Mouse (Mus musculus) monocyte, adult 5-6 weeks (primary cell): Measurements from ENCODE around the gene Btbd11. TPM values are rescaled to one million over a fixed set of nuclear protein-coding genes. Genes with fewer than 3 reads are reported as not detected.

Experiments used
- total RNA-seq: library from RNA; stranded (forward); fragments of 200-1000, 200-491, 200-594 nt; gene quantifications from 3 replicates; pipeline ENCODE4 v1.2.3, GENCODE M21; 2017

Gene Btbd11
- total RNA-seq, 1 experiment from 2014 or later = 1.6 TPM

Other genes starting within 250 kb of the Btbd11 start
- 11.2 to 24.9 TPM (median 11.9 TPM) in 3 replicates for gene Cry1, start 201.8 kb upstream of the Btbd11 start, total RNA-seq